Mouse (Mus musculus) neutrophil, adult 5-6 weeks (primary cell): ENCODE results near the gene Pnpla8. TPM values are rescaled to one million over a fixed set of nuclear protein-coding genes. Genes with fewer than 3 reads are reported as not detected.
"Not testable (repeated sequence)": the region's sequence is repeated elsewhere in the genome, so short reads cannot be mapped to it uniquely, and the experiment has no call there.

Experiments
- ATAC-seq: fragments of 151-379, 151-347 bp; 2 replicates; pipeline ENCODE4 v1.8.0; 2017; ENCODE audit warnings: mild to moderate bottlenecking, moderate TSS enrichment; ENCODE audit not compliant: insufficient number of reproducible peaks, poor library complexity, low FRiP score, severe bottlenecking; ENCODE audit errors: extremely low read depth
- total RNA-seq: library from RNA; stranded (forward); fragments of 200-1000 nt; gene quantifications from 2 replicates; pipeline ENCODE4 v1.2.3, GENCODE M21; 2017

Pnpla8 gene
- total RNA-seq, 1 experiment from 2014 or later = 46.0 TPM

GRCm38 (mm10) chr12:44267196-44267595 lies 46.0 kb downstream of the Pnpla8 start:
- ATAC-seq = no peak

- ATAC-seq = peak; percentile 96
These were observed 47.6 kb downstream of the Pnpla8 start for GRCm38 (mm10) chr12:44268728-44269302.

- ATAC-seq = peak; percentile 57
These were observed 48.2 kb downstream of the Pnpla8 start for GRCm38 (mm10) chr12:44269311-44269831.

DNA sequence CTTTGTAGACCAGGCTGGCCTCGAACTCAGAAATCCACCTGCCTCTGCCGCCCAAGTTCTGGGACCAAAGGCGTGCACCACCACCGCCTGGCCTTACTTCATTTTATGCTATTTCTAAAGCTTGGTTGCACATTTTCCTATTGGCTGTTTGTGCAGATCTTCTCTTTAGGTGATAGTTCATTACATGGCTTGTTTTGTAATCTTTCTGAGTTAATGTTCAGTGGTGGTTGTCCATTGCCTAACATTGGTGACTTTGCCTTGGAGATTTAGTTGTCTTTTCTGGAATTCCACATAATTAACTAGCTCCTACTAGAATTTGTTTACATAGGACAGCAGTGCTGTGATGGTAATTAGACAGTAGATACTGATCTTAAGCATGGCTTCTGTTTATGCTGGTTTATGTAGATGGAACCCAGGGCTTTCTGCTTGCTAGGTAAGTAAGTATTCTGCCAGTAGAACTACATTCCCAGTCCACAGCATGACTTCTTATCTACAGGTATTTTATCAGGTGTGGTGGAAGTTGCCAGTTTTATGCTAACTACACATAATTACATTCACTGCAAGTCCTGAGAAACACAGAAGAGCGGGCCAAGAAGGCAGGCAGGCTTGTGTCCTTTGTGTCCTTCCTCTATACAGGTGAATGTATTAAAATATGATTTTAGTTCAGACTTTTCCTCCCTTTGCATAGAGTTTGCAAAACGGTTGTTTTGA lies 53.1 kb downstream of the Pnpla8 start:
- ATAC-seq = no peak

DNA sequence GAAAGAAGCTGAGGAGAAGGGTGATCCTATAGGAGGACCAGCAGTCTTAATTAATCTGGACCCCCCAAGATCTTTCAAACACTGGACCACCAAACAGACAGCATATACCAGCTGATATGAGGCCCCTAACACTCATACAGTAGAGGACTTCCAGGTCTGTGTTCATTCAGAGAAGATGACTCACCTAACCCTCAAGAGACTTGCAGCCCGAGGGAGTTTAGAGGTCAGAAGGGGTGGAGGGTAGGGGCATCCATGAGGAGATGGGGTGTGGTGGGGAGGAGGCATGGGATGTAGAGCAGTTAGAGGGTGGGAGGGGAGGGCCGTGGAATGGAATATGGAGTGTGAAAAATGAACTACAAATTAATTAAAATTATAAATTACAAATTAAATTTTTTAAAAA lies 59.0 kb downstream of the Pnpla8 start:
- ATAC-seq = not testable (repeated sequence)

DNA sequence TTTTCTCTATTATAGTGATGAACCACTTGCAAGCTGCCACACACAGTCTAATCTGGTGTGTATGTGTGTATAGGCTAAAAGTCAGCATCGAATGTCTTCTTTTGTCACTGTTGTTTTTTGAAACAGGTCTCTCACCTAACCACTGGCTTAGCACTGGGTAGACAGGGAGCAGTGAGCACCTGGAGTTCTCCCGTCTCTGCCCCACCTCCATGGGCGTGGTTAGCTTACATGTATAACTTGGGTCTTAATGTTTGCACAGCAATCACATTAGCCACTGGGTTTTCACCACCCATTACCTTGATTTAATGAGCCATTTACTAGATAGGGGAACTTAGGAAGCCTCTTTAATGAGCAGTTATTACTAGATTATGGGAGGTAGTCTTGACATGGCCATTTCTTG lies 60.4 kb downstream of the Pnpla8 start:
- no peak for ATAC-seq

GRCm38 (mm10) chr12:44283378-44283777 lies 62.2 kb downstream of the Pnpla8 start:
- ATAC-seq = 0 out of 2 replicates have a peak, but pooled peaks have one; percentile 36

DNA sequence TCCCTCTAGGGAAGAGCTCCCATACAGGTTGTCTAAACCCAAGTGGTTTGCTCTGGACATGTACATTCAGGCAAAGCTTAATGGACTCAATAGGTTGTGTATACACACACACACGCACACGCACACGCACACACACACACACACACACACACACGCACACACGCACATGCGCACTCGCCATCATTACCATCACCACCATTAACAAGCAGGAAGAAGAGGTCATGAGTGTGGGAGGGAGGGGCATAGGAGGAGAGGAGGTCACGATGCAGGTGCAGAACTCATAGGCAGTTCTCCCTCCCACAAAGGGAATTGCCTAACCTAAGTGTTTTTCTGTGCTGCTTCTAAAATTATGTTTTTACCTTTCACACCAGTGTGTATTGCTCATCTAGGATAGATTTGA lies 65.8 kb downstream of the Pnpla8 start:
- ATAC-seq = peak; percentile 36; the same call in 1 of the 2 replicates

GRCm38 (mm10) chr12:44292281-44292680 lies 71.1 kb downstream of the Pnpla8 start:
- ATAC-seq = peak; percentile 80; the same call in 1 of the 2 replicates

DNA sequence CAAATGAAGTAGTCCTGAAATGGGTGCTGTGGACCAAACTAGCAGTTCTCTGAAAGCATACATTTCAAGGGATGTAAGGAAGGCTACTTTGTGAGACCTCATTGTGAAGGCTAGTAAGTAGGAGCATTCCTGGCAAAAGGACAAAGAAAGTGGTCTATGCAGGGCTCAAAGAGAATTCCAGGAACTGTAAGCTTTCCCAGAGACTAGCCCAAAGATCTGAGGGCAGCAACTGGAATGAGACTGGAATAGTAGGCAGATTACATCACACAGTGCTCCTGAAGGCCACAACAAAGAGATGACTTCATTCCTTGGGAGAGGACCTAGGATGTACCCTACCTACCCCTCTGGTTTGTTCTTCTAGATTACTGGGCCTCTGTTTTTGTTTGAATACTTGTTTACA lies 79.6 kb downstream of the Pnpla8 start:
- ATAC-seq = no peak

- ATAC-seq = no peak
These were observed 82.8 kb downstream of the Pnpla8 start for GRCm38 (mm10) chr12:44304012-44304411.

DNA sequence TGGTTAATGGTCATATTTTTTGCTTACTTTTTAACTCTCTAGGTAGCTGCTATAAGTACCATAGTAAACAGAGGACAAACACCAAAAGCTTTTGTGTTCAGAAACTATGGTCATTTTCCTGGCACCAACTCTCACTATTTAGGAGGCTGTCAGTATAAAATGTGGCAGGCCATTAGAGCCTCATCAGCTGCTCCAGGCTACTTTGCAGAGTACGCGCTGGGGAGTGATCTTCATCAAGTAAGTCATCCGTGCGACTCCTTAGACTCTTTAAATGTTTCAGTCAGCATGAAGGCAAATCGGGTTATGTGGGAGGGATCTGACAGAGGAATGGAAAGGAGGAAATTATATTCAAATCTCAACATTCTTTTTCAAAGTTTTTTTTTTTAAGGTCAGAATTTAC lies 83.7 kb downstream of the Pnpla8 start:
- ATAC-seq = no peak

DNA sequence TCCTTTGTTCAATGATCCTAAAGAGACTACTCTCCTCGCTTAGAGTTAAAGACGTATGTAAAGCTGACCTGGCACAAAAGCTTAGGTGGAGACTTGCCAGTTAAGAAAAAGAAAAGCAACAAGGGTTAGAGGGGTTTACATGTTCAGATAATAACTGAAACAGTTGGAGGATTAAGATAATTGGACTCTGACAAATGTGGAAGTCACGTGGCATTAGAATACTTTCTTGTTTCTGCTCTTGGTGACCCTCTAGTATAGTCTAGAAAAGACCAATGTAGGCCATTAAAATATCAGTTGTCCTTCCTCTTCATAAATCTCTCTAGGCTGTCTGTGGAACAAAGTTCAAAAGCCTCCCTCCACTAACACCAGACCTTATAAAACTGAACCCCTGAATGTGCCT lies 87.1 kb downstream of the Pnpla8 start:
- no peak for ATAC-seq

DNA sequence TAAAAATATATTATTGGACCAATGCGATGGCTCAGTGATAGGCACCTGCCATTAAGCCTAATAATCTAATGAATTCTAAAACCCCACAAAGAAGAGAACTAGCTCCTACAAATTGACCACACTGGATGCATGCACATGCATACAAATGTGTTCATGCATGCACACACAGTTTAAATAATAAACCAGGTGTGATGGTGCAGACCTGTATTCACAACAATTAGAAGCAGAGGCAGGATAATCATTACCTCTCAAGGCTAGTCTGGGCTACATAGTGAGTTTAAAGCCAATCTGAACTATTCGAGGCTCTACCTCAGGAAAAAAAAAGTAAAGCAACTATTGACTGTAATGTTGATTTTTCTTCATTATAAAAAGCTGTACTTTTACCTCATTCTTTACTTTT lies 94.0 kb downstream of the Pnpla8 start:
- no peak for ATAC-seq

- no peak for ATAC-seq
These were observed 103.9 kb downstream of the Pnpla8 start for GRCm38 (mm10) chr12:44325091-44325490.

DNA sequence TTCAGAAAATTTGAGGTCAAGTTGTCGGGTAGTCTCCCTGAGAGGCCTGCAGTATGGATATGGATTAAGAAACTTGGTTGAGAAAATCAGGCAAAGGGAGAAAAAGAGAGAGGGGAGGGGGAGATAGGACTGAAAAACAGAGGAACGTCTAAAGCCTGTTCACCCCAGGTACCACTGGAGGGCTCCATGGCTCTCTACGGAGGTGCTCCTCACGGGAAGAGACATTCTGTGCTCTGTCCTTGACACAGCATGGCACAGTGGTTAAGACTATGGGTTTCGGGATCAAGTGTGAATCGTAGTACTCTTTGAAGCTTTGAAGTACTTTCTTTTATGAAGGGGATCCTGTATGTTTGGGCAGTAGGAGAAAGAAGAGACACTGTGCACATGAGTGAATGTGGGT lies 106.3 kb downstream of the Pnpla8 start:
- ATAC-seq = no peak

GRCm38 (mm10) chr12:44328381-44329315 lies 107.5 kb downstream of the Pnpla8 start, which contains the start of gene Nrcam:
Gene Nrcam, plus strand, starts transcription at chr12:44328885.
- ATAC-seq = no peak

GRCm38 (mm10) chr12:44329316-44330215 lies 108.4 kb downstream of the Pnpla8 start:
- no peak for ATAC-seq
